Mouse (Mus musculus) gastrocnemius, adult 8-10 months (tissue): ENCODE data around the gene Psen2. TPM values are rescaled to one million over a fixed set of nuclear protein-coding genes. Genes with fewer than 3 reads are reported as not detected.

ENCODE experiments used
- DNase-seq, 2 experiments: peaks; one replicate each; pipeline ENCODE4 v3.0.0; 2022; ENCODE audit warnings: low spot score in 2 of 2
- total RNA-seq, 4 experiments: library from RNA; stranded (reverse); gene quantifications; 2 replicates each; pipeline ENCODE4 v1.2.4; 2022

Psen2 gene
- total RNA-seq, 4 experiments from 2014 or later: 7.2 to 8.1 (median 7.8) TPM

DNA sequence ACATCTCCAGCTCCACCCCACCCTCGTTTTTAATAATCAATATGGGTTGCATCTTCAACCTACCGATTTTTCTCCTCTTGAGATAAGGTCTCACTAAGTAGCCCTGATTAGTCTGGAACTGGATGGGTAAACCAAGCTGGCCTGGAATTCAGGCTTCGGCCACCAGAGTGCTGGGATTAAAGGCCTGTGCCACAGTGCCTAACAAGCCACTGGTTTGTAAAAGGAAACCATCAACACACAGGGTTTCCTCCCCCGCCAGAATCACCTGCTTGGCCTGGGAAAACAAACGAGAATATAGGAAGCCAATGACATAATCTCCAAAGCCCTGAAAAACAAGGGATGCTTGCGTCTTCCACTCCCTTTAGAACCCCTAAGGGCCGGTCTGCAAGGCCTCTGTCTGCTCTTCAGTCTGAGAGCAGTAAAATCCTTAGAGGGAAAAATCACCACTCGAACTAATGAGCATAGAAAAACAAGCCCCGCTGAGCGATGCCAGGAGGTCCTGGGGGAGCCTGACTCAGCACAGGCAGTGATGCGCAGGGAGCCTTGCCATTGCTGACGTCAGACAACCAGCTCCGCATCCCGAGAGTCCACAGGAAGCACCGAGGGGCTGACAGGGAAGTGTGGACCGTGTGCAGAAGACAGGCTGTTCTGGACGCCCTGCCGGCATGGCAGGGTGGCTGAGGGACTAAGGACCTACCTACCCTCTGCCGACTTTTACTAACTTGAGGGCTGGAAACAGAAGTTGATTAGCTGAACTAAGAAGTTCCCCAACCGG lies 13.4 kb downstream of the Psen2 start:
- peak; percentile 74 to 80 for DNase-seq

DNA sequence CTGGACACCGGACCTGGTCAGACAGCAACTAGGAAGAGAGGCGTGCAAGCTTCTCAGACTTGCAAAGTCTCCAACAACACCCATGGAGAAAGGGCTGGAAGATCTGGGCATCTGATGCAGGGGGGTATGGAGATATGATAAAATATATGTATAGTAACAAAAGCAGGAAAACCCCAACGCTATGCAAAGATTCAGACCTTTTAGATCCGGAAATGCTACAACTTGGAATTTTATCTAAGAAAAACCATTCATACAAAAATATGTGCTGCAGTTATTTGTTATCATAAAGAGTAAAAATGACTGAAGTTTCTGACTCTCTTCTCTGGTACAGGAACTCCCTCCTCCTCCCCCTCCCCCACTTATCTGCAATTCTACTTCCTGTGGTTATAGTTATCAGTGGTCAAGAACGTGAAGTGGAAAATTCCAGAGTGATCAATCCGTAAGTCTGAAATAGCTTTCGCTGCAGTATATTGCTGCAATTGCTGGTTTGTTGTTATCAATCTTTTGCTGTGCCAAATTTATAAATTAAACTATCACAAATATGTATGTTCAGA lies 14.6 kb downstream of the Psen2 start:
- DNase-seq: no peak

DNA sequence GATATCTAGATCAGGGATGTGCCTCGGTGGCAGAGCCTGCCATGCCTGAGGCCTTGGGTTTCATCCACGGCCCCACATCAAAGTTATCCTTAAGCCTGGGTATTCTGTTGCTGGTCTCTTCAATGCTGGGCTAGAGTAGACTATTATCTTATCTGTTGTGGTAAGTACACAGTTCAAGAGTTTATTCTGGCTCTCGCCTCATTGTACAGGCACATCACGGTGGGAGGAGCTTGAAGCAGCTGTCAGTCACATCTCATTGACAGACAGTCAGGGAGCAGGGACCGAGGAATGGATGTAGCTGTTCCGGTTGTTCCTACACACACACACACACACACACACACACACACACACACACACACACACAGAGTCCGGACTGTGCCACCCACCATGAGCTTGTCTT lies 15.3 kb downstream of the Psen2 start:
- no peak for DNase-seq

DNA sequence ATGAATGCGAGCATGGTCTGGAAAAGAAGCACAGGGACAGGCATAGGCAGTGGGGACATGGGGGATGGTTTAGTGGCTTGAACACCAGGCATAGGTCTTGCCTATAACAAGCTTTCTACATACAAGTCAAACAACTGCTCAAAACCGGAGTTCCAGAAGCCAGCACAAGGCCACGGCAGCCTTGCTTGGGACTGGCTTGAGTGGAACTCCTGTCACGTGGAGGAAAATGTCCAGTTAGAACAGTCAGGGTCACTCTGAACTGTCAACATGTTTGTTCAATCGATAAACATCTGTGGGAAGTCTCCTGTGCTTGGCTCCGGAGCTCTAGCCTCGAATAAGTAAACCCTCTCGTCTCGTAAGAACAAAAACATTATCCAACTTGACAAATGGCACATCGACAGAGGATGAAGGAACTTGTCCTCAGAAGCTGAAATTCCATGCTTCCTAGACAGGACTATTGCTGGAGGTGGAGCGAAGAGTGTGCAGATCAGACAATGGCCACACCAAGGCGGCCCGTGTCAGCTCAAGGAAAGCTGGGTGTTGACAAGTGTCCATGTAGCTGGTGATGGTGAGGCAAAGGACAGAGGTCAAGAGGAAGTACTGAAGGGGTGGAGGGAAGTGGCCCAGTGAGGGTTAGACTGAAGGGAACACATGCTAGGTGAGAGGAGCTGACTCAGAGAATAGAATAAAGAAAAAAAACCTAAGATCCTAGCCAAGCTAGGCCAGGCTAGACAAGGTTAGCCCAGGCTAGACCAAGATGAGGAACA lies 17.3 kb downstream of the Psen2 start:
- no peak for DNase-seq

DNA sequence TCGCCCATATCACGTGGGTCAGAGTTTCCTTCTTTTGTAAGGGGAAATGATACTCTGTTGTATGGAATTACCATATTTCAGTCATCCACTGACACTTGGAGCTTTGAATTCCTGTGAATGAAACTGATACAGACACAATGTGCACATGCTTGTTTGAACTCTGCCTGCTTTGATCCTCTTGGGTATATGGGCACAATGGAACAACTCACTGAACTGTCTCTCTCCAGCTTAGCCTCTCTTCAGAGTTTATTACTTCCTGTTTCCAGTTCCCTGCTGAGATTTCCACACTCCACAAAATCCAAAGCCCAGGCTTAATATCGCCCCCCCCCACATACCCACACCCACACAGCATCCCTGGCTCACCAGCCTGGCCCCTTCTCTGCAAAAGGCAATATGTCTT lies 31.5 kb downstream of the Psen2 start:
- no peak for DNase-seq

DNA sequence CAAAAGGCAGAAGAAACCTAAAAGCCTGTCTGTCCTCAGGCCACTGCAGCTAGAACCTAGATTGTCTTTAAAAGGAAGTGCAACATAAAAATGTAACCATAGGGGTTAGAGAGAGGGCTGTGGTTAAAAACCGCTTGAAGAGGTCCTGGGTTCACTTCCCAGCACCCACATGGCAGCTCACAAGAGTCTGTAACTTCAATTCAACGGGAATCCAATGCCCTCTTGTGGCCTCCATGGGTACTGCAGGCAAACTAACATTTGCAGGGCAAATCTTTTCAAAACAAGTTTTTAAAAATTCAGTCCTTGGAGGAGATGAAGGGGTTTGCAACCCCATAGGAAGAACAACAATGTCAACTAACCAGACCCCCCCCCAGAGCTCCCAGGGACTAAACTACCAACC lies 32.7 kb downstream of the Psen2 start:
- DNase-seq: no peak

DNA sequence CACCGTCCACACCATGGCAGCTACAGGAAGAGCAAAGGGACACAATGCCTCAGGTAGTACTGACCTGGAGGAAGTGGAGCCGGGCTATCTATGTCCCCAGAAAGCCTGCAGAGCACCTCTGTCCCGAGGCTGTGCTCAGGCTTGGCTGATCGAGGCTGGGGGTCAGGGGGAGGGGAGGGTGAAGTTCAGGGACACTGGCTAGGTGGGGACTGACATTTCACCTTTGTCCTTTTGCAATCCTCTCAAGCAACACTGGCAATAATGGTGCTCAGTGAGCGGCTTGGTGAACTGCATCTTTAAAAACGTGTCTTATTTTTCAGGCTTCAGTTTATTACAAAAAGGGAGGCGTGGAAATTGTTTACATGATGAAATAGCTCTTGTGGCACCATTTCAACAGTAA lies 33.3 kb downstream of the Psen2 start:
- no peak for DNase-seq

DNA sequence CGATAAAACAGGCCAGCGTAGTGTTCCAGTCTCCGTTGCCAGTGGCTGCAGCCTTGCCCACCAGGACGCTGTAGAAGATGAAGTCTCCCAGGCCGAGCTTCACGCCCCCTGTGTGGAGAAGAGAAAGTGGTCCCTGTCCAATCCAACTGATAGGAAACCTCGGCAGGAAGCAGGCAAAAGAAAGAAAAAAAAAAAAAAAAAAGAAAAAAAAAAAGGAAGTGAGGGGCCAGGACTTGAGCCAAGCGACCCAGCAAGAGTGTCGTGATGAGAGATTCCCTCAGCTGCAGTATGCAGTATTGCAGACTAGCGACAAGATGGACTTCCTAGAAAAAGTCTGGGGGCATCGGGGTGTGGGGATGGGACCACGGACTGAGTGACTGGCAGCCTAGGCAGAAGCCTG lies 34.4 kb downstream of the Psen2 start:
- no peak for DNase-seq

DNA sequence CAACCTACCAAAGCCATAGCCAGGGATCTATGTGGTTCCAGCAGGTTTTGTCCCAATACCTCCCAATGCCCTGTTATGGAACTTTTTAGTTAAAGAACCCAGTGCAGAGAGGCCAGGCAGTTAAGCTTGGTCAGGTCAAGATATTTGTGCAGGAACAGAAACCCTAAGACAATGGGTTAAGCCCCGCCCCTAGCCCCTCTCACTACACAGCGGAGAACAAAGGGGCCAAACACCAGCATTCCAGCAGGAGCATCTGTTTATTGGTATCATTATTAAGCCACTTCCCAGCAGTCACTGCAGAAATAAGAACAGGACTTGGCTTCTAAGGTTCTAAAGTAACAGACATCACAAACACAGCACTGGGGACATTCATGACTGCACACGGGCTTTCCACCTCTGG lies 36.5 kb downstream of the Psen2 start:
- no peak for DNase-seq

DNA sequence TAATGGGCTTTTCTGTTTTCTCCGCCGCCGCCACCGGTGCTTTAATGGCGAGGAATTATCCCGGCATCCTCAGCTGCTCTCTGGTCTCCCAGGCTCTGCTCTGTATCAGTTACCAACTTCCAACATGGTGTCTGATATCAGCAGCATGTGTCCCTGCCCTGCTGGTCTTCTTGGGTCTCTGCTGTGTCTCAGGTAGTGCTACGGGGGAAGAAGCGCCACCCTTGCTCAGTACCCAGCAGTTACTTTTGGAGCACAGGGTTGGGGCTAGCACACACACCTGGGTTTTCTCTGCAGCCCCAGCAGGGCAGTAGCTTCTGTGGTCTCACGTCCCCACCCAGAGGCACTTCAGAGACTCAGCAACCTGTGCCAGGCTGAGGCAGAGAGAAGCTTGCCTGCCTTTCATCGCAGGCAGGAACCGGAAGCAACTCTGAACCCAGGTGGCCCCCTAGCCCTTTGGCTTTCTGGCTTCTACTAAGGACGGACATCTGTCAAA lies 37.0 kb downstream of the Psen2 start:
- DNase-seq: no peak

DNA sequence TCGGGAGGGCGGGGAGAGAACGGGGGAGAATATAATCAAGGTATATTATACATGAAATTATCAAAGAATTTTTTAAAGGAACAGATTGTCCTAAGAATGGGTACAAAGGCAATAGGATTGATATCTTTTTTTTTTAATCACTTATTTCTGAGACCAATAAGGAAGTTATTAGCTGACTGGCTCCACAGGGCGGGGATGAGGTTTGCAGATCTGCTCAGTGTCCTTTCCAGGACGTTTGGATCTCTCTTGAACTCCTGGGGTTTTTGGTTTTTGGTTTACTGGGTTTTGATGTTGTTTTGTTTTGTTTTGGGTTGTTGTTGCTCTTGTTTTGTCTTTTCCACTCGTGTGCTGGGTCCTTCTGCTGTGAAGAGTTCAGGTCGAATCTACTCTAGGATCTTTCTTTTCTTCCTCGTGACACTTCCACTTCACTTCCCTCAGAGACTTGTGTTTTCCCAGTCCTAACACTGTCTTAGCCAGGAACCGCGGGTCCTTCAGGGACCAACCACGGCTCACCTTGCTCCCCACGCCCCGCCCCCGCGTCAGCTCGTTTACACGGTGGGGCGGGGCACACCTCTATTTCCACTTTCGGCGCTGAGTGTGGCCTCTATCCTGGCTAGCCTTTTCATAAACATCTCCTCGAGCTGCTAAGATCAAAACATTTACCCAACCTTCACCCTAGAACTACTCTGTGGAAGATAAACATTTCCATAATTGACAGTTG lies 37.6 kb downstream of the Psen2 start:
- peak; percentile 27 to 46 for DNase-seq

DNA sequence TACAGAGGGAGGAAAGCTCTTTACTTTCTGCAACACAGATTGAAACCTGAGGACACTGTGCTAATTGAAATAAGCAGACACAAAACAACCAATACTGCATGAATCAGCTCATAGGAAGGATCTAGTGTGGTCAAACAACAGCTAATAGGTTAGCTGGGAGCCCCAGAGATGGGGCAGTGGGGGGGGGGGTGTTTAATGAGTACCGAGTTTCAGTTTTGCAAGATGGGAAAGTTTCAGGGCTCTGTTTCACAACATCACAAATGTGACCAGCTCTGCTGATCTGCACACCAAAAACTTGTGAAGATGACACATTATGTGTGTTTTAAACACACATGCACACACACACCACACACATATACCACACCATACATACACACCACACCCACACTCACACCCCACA lies 41.2 kb downstream of the Psen2 start:
- no peak for DNase-seq

DNA sequence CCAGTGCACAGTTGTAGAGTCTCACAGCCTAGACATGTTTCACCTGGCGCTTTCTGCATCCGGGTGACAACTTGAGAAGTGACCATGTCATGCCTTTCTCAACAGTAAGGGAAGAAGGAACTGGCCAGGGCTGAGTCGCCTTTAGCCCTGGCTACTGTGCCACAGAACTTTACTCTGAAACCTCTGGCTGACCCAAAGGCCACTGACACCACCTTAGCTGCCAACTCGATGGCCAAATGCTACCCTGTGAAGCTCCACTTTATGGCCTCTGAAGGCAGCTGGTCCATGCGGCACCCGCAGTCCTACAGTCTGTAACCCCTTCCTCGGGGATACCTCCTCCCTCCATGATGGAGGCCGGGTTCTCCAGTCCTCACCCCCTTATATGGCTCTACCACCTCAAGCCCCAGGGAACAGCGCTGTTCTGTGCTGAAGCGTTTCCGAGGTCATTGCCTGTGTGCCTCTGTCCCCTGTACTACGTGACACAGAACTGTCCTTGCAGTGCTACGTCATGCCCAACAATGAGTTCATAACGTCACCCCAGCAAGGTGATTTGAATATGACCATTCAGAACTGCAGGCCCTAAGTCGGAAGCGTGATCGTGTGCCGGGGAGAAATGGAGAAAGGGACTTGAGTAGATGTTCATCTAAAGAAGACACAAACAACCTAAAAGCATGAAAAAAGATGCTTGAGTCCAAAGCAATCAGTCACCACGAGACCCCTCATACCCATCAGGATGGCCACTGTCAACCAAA lies 42.3 kb downstream of the Psen2 start:
- DNase-seq: peak in 1 of 2 experiments; percentile 30

DNA sequence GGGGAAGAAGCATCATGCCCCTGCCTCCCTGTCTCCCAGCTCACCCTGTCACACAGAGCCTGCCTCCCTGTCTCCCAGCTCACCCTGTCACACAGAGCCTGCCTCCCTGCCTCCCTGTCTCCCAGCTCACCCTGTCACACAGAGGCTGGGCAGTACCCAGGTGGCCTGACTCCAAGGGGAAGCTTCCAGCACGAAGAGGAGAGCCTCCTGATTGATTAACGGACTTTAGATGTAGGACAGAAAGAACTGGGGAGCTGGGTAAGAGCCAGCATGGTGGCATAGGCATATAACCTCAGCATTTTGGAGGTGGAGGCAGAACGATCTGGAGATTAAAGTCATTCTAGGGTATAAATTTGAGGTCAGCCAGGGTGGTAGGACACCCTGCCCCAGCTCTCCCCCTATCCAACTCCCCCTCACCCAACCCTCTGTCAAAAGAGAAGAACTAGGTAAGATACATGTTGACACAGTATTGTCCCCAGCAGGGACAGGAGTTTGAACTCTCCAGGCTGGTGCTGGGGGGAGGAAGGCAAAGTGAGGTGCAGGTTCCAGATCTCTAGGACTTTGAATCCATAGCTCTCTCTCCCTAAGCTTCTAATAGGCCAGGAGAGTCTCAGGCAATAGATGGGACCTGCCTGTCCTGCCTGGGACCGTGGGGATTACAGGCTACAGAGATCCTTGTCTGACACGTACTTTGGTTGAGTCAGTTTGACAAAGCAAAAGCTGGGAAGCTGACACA lies 46.5 kb downstream of the Psen2 start:
- DNase-seq: no peak

DNA sequence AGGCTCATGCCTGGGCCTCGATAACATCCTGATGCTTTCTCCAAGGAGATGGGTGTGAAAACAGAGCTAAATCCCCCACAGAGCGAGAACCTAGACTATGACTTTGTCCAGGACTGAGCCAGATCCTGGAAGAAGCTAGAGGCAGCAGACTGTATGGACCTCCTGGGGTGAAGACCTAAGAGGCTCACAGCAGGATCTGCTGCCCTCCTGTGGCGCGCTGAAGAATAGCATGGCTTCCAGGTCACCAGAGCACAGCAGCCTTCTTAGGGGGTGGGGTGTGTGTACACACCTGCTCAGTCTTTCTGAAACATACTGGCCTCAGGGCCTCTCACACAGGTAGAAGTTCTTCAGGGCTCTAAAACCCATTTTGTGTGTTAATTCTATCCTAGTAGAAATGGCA lies 48.2 kb downstream of the Psen2 start:
- DNase-seq: peak in 1 of 2 experiments; percentile 44

DNA sequence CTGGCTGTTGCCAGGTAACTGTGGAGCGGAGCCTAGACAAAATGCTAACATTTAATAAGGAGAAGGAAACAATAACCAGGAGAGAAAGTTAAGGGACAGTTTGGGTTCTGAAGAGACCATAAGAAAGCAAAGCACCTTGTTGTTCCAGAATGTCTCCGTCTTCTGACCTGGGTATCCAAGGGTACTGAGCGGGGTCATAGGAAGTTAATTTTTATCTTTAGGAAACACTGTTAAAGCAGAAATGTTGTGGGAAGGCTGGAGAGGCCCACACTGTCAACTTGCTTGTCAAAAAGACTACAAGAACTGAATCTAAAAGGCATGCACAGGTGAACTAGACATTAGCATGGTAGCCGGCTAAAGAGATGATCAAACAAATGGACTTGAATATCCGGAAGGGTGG lies 50.3 kb downstream of the Psen2 start:
- DNase-seq: no peak

DNA sequence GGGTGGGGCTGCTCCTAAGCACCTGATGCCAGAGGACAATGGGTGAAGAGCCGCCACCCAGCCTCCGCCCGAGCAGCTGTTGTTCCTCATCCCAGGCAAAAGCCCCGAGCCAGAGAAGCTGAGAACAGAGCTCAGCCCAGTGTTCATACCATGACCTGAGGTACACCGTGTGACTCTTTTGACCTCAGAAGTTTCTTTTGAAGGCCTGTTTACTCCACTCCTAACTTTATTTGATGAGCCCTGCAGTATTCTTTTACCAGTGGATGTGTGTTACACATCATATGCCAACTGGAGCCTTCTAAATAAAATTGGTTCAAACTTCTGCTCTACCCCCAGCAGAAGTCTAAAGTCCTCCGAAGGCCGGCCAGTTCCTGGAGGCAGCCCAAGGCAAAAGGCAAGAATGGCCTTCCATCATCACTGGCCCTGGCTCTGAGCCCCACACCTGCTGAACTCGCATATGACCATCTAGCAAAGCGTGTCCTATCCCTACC lies 52.4 kb downstream of the Psen2 start:
- peak in 1 of 2 experiments; percentile 51 for DNase-seq

DNA sequence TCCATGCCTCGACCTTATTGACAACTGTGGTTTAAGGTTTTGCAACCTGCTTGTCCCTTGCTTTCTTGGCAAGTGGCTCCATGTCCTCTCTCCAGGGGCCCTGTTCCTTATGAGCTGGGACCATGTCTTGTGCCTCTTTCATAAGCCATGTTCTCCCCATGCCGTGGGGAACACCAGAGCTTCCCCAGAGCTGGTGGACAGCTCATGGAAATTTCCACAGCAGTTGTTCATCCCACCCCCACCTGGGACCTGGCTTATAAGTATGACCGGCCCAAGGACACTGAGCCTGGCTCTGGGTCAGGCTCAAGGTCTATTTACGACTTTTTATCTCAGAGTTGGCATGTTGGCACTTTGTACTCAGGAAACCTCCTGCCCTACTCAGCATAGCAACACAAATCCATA lies 53.2 kb downstream of the Psen2 start:
- DNase-seq: peak; percentile 41 to 62

DNA sequence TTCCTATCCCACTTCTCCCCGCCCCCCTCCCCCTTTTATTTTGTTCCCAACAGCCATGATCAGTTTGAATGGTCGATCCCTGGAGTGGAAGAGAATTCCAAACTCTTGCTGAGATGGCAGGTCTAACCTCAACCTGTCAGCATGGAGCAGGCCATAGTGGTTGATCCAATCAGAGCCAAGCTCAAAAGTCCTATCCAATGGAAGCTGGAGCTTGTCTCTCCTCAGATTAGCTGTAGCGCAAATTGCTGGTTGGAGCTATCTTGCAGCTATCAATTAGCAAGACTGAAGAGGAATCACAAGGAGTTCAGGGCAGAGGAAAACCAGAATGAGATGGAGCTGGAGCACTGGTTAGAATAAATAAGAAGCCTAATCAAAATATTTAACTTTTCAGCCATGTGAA lies 54.9 kb downstream of the Psen2 start:
- no peak for DNase-seq

DNA sequence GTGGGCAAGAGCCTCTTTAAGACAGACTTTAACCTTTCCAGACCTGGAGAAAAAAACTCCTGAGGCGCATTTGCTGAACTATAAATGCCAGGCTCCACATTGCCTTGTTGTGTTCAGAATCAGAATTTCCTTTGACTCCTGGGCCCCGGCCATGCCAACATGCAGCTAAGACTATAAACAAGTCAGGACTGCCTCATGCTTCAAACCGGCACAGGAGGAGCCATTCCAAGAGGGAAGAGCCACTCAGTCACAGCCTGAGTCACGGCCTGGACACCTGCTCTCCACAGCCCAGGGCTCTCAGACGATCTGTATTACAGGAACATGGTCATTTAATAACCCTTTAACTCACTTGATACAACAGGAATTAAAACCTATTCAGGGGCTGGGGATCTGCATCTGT lies 62.5 kb downstream of the Psen2 start:
- no peak for DNase-seq
